Mouse (Mus musculus) adrenal gland, adult 2 months (tissue): ENCODE data around the gene C330021F23Rik. TPM values are rescaled to one million over a fixed set of nuclear protein-coding genes. Genes with fewer than 3 reads are reported as not detected.
A peak's percentile ranks its signal among the peaks of the same experiment; 100 is the strongest.

ENCODE experiments used
- DNase-seq: peaks from one replicate; pipeline ENCODE4 v3.0.0; 2021
- polyA plus RNA-seq: library from polyadenylated mRNA; depleted of rRNA; stranded (reverse); fragments of >200 nt; gene quantifications from 2 replicates; pipeline ENCODE4 v1.2.3, GENCODE M21; 2012
- total RNA-seq, 2 experiments: library from RNA; stranded (reverse); gene quantifications; 2 replicates each; pipeline ENCODE4 v1.2.3; 2021

The C330021F23Rik gene
- total and polyA plus RNA-seq, 3 experiments, result not detected

- DNase-seq, result peak; percentile 71
Observed at GRCm38 (mm10) chr8:3587391-3588257, 19.8 kb downstream of the C330021F23Rik start.

DNA sequence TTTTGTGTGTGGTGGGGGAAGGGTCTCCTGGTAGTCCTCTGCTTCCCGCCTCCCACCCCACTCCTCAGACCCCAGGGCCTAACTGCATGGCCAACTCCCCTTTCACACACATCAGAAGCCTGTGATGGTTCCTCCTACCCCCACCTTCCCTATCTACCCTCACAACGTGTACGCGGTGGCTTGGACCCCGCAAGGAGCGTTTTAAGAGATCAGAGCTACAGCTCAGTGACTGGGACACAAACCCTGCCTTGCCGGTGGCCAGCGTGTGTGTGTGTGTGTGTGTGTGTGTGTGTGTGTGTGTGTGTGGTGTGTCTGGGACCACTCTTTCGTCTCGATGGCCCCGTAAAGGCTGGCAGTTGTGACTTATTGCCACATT is 20.5 kb downstream of the C330021F23Rik start:
- DNase-seq, result no peak

DNA sequence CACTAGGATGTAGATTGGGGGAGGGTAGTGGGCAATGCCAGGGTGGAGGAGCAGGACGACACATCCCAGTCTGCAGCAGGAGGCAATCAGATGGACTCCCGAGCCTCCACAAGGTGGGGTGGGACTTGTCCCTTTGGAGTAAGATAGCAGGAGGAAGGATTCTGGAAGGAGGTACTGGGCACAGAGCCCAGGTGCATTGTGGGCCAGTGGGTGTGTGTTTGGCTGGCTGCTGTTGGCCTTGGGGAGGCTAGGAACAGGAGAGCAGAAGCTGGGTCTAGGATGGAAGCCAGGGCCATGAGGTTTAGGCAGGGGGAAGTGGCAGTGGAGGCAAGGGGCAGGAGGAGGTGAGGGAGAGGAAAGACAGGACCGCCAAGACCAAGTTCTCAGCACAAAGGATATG is 25.7 kb downstream of the C330021F23Rik start:
- DNase-seq, result peak; percentile 63

DNA sequence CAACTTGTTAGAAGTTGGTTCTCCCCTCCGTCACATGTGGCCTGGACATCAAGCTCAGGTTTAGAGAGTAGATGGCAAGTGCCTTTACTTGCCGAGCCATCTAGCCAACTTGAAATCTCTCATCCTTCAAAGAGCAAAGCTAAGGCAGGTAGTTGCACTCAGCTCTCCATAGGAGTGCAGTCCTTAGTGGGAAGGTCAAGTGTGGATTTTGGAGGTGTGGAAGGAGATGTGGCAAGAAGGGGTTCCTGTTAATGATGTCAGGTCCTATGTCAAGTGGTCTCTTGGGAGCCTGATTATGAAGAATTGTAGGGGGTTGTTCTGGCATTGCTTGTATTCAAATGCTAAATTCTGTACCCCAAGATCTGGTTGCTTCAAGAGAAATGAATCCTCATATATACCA is 26.7 kb downstream of the C330021F23Rik start:
- no peak for DNase-seq

DNA sequence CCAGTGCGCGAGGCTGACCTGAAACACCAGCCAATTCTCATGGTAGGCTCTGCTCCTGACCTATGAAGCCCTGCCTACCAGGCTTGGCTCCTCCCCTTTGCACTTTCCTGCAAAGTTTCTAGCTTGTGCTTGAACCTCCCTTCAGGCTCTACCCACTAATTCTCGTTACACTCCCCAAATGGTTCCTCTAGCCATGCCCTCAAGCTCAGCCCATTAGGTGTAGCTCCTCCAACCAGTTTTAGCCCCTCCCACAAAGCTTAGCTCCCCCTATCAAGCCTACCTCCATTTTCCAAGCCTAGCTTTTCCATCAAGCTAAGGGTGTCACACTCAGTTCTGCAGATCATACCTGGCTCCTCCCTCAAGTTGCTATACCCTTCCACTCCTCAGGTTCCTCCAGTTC is 30.3 kb downstream of the C330021F23Rik start:
- no peak for DNase-seq

GRCm38 (mm10) chr8:3599219-3599618 is 31.4 kb downstream of the C330021F23Rik start:
- DNase-seq, result no peak

- no peak for DNase-seq
Observed at GRCm38 (mm10) chr8:3600401-3600800, 32.6 kb downstream of the C330021F23Rik start.

GRCm38 (mm10) chr8:3603439-3603838 is 35.6 kb downstream of the C330021F23Rik start:
- no peak for DNase-seq

- DNase-seq, result peak; percentile 48
Observed at GRCm38 (mm10) chr8:3606593-3606992, 38.8 kb downstream of the C330021F23Rik start.

DNA sequence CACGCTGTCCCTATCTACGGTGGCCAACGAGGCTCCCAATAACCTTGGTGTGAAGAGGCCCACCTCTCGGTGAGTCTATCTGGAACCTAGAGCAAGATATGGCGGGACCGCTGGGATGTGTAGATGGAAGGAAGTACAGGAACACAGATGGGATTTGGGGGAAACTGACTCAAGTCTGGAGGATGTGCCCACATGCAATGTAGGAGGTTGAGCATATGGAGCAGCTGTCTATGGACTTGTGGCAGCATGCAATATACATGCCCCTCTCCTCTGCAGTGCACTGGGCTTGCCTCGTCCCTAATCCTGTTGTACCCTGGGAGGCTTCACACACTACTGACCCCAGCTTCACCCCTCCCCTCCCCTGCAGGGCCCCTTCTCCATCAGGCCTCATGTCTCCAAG is 40.0 kb downstream of the C330021F23Rik start:
- DNase-seq, result no peak

- DNase-seq, result peak; percentile 51
Observed at GRCm38 (mm10) chr8:3609046-3609815, 41.4 kb downstream of the C330021F23Rik start.

- DNase-seq, result no peak
Observed at GRCm38 (mm10) chr8:3609816-3610150, 42.0 kb downstream of the C330021F23Rik start.

GRCm38 (mm10) chr8:3621199-3621970 is 53.6 kb downstream of the C330021F23Rik start, which contains the start of the genes Xab2 and Pet100:
Gene Xab2 (minus strand): TSS chr8:3621316.
Gene Pet100 (plus strand): TSS chr8:3621548.
- DNase-seq, result peak; percentile 99

GRCm38 (mm10) chr8:3622119-3622518 is 54.3 kb downstream of the C330021F23Rik start:
- no peak for DNase-seq

DNA sequence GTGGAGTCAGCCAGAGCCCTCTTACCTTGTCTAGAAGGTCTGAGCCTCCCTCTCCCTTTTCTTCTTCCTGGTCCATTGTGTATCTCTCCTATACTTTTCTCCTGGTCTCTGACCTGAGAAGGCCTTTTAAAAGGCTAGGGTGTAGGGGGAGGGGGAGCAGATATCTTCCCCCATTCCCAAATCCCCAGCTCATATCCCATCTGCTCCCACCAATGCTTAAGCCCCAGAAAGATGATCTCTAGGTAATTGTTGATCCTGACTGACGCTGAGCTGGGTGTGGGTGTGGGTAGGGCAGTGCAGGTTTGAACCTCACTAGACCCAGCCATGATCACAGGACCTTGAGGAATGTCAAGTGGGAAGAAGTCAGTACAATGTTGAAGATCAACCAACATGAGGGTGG is 57.7 kb downstream of the C330021F23Rik start, which contains the start of gene Pcp2:
Gene Pcp2 (minus strand): TSS at position 101 of the 400 bp plus-strand sequence.
- no peak for DNase-seq

DNA sequence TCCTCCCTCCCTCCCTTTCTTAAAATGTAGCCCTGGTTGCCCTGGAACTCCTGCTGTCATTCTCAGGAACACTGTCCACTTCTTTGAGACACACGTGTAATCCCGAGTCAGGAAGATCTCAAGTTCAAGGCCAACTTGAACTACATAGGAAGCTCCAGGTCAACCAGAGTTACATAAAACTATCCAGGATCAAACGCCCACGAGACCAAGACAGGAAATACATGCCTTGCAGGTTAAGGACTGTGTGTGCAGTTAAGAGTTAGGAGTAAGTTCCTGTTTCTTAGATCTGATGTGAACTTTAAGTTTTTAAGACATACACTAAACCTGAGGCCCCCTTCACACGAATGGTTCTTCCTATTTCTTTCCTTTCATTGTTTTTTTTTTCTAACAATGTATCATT is 59.2 kb downstream of the C330021F23Rik start:
- DNase-seq, result no peak

DNA sequence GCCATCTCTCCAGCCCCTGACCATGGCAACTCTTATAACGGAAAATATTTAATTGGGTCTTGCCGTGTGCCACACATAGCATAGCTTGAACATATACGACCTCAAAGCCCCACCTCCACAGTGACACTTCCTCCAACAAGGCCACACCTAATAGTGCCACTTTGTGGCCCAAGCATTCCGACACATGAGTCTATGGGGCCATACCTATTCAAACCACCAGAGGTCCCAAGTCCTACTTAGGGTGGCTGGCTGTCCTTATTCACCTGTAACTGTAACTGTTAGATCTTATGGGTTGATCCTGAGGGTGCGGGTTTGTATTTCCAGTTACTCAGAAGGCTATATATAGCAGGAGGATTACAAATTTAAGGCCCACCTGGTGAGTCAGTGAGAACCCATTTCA is 60.2 kb downstream of the C330021F23Rik start:
- no peak for DNase-seq

DNA sequence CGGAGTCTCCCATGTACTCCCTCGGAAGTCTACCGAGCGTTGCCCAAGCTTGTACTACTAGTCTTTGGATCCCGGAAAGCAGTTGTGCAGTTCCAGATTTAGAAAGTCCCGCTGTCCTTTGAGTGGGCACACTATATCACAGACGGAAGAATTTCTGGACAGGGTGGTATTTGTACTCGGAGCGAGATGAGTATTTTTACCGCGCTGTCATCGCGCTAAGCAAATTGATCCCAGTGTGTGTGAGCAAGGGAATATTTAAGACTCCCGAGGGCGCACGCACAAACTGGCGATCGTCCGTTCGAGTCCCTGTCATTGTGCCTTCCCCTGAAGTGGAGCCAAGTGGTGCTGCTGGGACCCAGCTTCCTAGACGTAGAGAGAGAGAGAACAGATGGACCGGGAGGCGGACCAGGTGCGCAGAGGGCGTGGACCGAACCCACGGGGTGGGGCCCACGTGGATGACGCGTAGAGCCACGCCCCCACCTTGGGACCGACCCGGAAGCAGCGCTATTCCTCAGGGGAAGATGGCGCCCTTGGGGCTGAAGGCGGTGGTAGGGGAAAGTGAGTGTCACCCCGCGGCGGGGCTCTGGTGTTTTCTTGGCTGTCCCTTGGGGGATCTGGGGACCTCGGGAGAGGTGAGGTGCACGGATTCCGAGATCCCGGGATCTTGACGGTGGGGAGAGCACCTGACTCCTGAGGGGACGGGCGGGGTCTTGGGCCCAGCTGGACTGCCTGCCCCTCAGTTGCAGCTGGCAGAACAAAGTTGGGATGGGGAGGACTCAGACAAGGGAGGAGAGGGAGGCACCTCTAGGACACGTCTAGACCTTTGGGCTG is 63.1 kb downstream of the C330021F23Rik start, which contains the start of gene Stxbp2:
Gene Stxbp2 (plus strand): TSS at position 309 of the 831 bp plus-strand sequence.
- peak; percentile 86 for DNase-seq

GRCm38 (mm10) chr8:3631478-3631875 is 63.7 kb downstream of the C330021F23Rik start:
- DNase-seq, result no peak
